Mouse (Mus musculus) lung, postnatal 0 days (tissue): ENCODE data around the gene Nup93.

Experiments
- CTCF ChIP-seq: IDR thresholded peaks from 2 replicates; pipeline ENCODE4 v1.5.1; 2016; ENCODE audit warnings: antibody characterized with exemption, mild to moderate bottlenecking
- EP300 ChIP-seq: IDR thresholded peaks from 2 replicates; pipeline ENCODE4 v1.6.1; 2016; ENCODE audit warnings: antibody characterized with exemption, mild to moderate bottlenecking, control low read depth

DNA sequence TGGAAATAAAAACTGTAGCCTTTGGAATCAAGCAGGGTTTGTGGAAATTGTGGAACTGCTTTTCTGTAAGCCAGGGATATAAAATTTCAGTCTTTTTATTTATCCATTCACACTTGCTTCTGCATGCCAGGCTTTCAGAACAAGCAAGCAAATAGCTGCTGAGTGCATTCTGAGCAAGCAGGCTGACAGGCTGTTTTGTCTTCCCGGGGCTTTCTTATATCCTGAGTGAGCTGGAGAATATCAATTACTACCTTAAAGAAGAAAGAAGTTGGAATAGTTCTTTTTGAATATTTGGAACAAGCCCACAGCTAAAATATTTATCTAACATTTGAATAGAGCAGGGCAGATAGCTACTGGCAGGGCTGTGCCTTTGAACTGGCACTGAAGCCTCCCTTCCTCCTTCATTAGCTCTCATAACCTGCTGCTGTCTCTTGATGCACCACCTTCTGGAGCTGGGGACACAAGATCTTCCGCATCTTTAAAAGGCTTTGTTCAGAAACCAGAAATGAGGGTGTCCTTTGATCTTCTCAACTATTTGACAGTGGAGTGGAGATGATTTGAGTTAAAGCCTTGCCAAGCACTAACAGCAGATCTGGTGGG lies 35.6 kb downstream of the Nup93 start:
- TF ChIP-seq CTCF (no peak), EP300 (no peak)
